ENCODE assay signal across 9 mouse cellular contexts in the genomic region with DNA sequence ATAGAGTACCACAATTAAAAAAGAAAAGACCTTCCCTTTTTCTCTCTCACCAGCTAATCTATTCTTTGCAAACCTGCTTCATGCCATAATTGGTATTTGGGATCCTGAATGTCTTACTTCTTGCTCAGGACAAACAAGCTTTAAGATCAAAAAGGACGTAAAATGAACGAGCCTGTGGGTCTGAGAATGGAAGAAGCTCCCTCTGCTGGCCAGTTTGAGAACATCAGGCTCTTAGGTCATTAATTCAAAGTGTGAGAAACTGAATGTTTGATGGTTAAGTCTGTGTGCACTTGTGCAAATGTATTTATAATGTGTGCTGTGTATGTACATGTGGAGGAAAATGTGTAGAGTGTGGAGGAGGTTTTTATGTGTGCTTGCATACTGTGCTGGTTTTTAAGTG. TPM values are rescaled to one million over a fixed set of nuclear protein-coding genes. Genes with fewer than 3 reads are reported as not detected.
DNase-seq lines count a peak whose midpoint lies in the region; ATAC-seq and TF ChIP-seq lines count a peak whose summit lies in the region.
"Had no signal": no experiment of that assay in that cellular context is flagged by ENCODE, and none has a peak within 500 bp of the region (broad histone marks: within the 10 kb centered on the region; RNA-seq: fewer than 3 reads in every experiment).

No protein-coding gene starts in this region.

- TF ChIP-seq RAD21 in MEL (IDR thresholded peaks at IDR 0.05; ENCODE audit: low read depth, low read length) = peak; percentile 58

- no peak for TF ChIP-seq EP300 in MEL (IDR thresholded peaks at IDR 0.05; ENCODE audit: low read depth in 1 of 2, low read length in 2 of 2)
- TF ChIP-seq EP300 in heart, postnatal 0 days (IDR thresholded peaks at IDR 0.05; ENCODE audit: low read depth) = no peak
- TF ChIP-seq EP300 in liver, embryonic 14.5 days (IDR thresholded peaks at IDR 0.05; ENCODE audit: low read depth) = no peak

- TF ChIP-seq POLR2A in MEL (IDR thresholded peaks at IDR 0.05; ENCODE audit: control insufficient read depth in 1 of 2, insufficient read depth in 1 of 2, low read depth in 1 of 2, low read length in 2 of 2, poor library complexity in 1 of 2) = no peak
- no peak for TF ChIP-seq POLR2A in bone marrow, adult 2 months (IDR thresholded peaks at IDR 0.05; ENCODE audit: borderline replicate concordance, control insufficient read depth, low read depth, low read length)

- H3K79me2 ChIP-seq in MEL (ENCODE audit: control insufficient read depth, insufficient read depth, low read length, poor library complexity) = no peaks in the 10 kb centered on the region

- H3K9me3 ChIP-seq in MEL (replicated peaks; ENCODE audit: insufficient read depth, low read length) = no peaks in the 10 kb centered on the region
- no peaks in the 10 kb centered on the region for H3K9me3 ChIP-seq in heart, postnatal 0 days (replicated peaks; ENCODE audit: control insufficient read depth, low read length)
- H3K9me3 ChIP-seq in liver, embryonic 14.5 days (ENCODE audit: control insufficient read depth, low read length) = no peaks in the 10 kb centered on the region
- H3K9me3 ChIP-seq: heart, embryonic 15.5 days; neural tube, embryonic 13.5 days had no signal

- H3K27ac ChIP-seq in MEL (ENCODE audit: control insufficient read depth, low read depth, low read length) = no peak overlapping the region
- no peak overlapping the region for H3K27ac ChIP-seq in bone marrow, adult 2 months (ENCODE audit: control insufficient read depth, insufficient read depth, low read depth, low read length, poor library complexity)
- H3K27ac ChIP-seq in heart, postnatal 0 days (ENCODE audit: low read depth) = no peak overlapping the region
- no peak overlapping the region for H3K27ac ChIP-seq in liver, embryonic 14.5 days
- H3K27ac ChIP-seq: heart, embryonic 15.5 days; neural tube, embryonic 13.5 days had no signal

- H3K27me3 ChIP-seq in MEL (ENCODE audit: control insufficient read depth in 1 of 2, insufficient read depth in 2 of 2, low read length in 2 of 2) = 0 out of 4 replicates have a peak, but pooled peaks cover 0 to 1% of the 10 kb centered on the region in 2 experiments
- H3K27me3 ChIP-seq in heart, postnatal 0 days (ENCODE audit: control insufficient read depth, insufficient read depth, low read length) = no peaks in the 10 kb centered on the region
- H3K27me3 ChIP-seq in liver, embryonic 14.5 days (ENCODE audit: control insufficient read depth, insufficient read depth, low read length) = no peaks in the 10 kb centered on the region
- no peaks in the 10 kb centered on the region for H3K27me3 ChIP-seq in splenic B cell, adult 2 months (ENCODE audit: control insufficient read depth, insufficient read depth, low read length, poor library complexity, severe bottlenecking)
- H3K27me3 ChIP-seq: heart, embryonic 15.5 days; neural tube, embryonic 13.5 days had no signal

- peak; percentile 8 for DNase-seq in left cerebral cortex, adult 11 months (ENCODE audit: low spot score)
- no peak for DNase-seq in left cerebral cortex, adult 8-10 months (ENCODE audit: low spot score in 2 of 2)
- peak; percentile 63 for DNase-seq in MEL (ENCODE audit: low read depth, low spot score)
- peak; percentile 21 for DNase-seq in heart, postnatal 0 days (ENCODE audit: low spot score)
- peak in 2 of 3 experiments; percentile 17 to 28 for DNase-seq in liver, embryonic 14.5 days (ENCODE audit: low read depth in 3 of 3, low spot score in 3 of 3)
- DNase-seq in splenic B cell, adult 2 months (ENCODE audit: low read depth, low spot score) = peak; percentile 75

- H3K4me1 ChIP-seq in MEL (ENCODE audit: control insufficient read depth in 1 of 2, insufficient read depth in 2 of 2, low read length in 2 of 2) = no peaks in the 10 kb centered on the region
- no peaks in the 10 kb centered on the region for H3K4me1 ChIP-seq in bone marrow, adult 2 months (ENCODE audit: control insufficient read depth, insufficient read depth, low read length)
- H3K4me1 ChIP-seq in heart, postnatal 0 days (ENCODE audit: control insufficient read depth, insufficient read depth) = no peaks in the 10 kb centered on the region
- peaks cover 0 to 2% of the 10 kb centered on the region in 2 experiments; a peak in 1 of 4 replicates for H3K4me1 ChIP-seq in liver, embryonic 14.5 days (replicated peaks; ENCODE audit: control insufficient read depth in 2 of 2, insufficient read depth in 2 of 2, low read length in 1 of 2)
- H3K4me1 ChIP-seq: heart, embryonic 15.5 days had no signal

- H3K4me3 ChIP-seq in MEL (ENCODE audit: control insufficient read depth in 1 of 2, insufficient read depth in 1 of 2, low read depth in 2 of 2, low read length in 2 of 2) = no peak overlapping the region
- H3K4me3 ChIP-seq in bone marrow, adult 2 months (replicated peaks; ENCODE audit: control insufficient read depth, low read depth, low read length) = no peak overlapping the region
- no peak overlapping the region for H3K4me3 ChIP-seq in heart, postnatal 0 days (ENCODE audit: low read depth, low read length)
- no peak overlapping the region for H3K4me3 ChIP-seq in liver, embryonic 14.5 days (ENCODE audit: insufficient read depth in 1 of 2, low read depth in 2 of 2, low read length in 2 of 2)
- H3K4me3 ChIP-seq: heart, embryonic 15.5 days; neural tube, embryonic 13.5 days had no signal

- no peak overlapping the region for H3K4me2 ChIP-seq in heart, postnatal 0 days (ENCODE audit: low read depth, low read length)
- H3K4me2 ChIP-seq in liver, embryonic 14.5 days (ENCODE audit: low read depth) = no peak overlapping the region
- H3K4me2 ChIP-seq: heart, embryonic 15.5 days; neural tube, embryonic 13.5 days had no signal

- H3K36me3 ChIP-seq in MEL (ENCODE audit: control insufficient read depth in 1 of 2, insufficient read depth in 2 of 2, low read length in 2 of 2) = no peaks in the 10 kb centered on the region
- H3K36me3 ChIP-seq in heart, postnatal 0 days (replicated peaks; ENCODE audit: control insufficient read depth, insufficient read depth, low read length) = no peaks in the 10 kb centered on the region
- no peaks in the 10 kb centered on the region for H3K36me3 ChIP-seq in liver, embryonic 14.5 days (replicated peaks; ENCODE audit: control insufficient read depth, insufficient read depth, low read depth)
- H3K36me3 ChIP-seq in splenic B cell, adult 2 months (ENCODE audit: control insufficient read depth, insufficient read depth, low read length, poor library complexity, severe bottlenecking) = no peaks in the 10 kb centered on the region
- H3K36me3 ChIP-seq: heart, embryonic 15.5 days; neural tube, embryonic 13.5 days had no signal

- WGBS in bone marrow, adult 2 months = 8% methylated on average over 2 of the region's 2 CpGs
- WGBS in heart, postnatal 0 days = 23% methylated on average over 2 of the region's 2 CpGs
- WGBS in liver, embryonic 14.5 days (ENCODE audit: insufficient replicate concordance) = 15% methylated on average over 2 of the region's 2 CpGs

- ATAC-seq in heart, postnatal 0 days (ENCODE audit: insufficient read depth, low read depth) = no peak
- no peak for ATAC-seq in liver, embryonic 14.5 days (ENCODE audit: insufficient read depth)

- no peak overlapping the region for H3K9ac ChIP-seq in MEL (ENCODE audit: control insufficient read depth, low read depth, low read length, poor library complexity, severe bottlenecking)
- no peak overlapping the region for H3K9ac ChIP-seq in heart, postnatal 0 days (replicated peaks; ENCODE audit: low read depth, low read length)
- H3K9ac ChIP-seq in liver, embryonic 14.5 days (replicated peaks) = no peak overlapping the region
- H3K9ac ChIP-seq: heart, embryonic 15.5 days; neural tube, embryonic 13.5 days had no signal

- peak; percentile 63 to 79 (median 69) for TF ChIP-seq CTCF in MEL (IDR thresholded peaks at IDR 0.05 in 2 of 3, conservative IDR thresholded peaks at IDR 0.05 in 1 of 3; ENCODE audit: control insufficient read depth in 1 of 3, insufficient read depth in 1 of 3, low read depth in 2 of 3, low read length in 3 of 3, poor library complexity in 1 of 3, severe bottlenecking in 1 of 3)
- 0 out of 2 replicates have a peak, but pooled peaks have one; percentile 11 for TF ChIP-seq CTCF in bone marrow, adult 2 months (IDR thresholded peaks at IDR 0.05; ENCODE audit: control insufficient read depth, insufficient read depth, low read length)
- TF ChIP-seq CTCF in heart, postnatal 0 days (IDR thresholded peaks at IDR 0.05; ENCODE audit: low read depth) = peak; percentile 60
- peak; percentile 74 for TF ChIP-seq CTCF in liver, embryonic 14.5 days (IDR thresholded peaks at IDR 0.05; ENCODE audit: low read depth)

RNA-seq across cellular contexts. Expression of gene Cyp4f15, which starts 5.0 kb away (rescaled TPM):
- total RNA-seq in left cerebral cortex, adult 8-10 months (2022) = 10 to 100 TPM; 14.8 to 20.4 (median 18.0) TPM
- total RNA-seq in MEL (2012; rRNA removed) = not detected in 2 replicates
- not detected for polyA plus RNA-seq in MEL (2012; ENCODE audit: insufficient read depth in 1 of 2, insufficient read length in 2 of 2, low read depth in 1 of 2, low replicate concordance in 2 of 2, missing spikeins in 1 of 2)
- 0.97 TPM in 1 of 2 replicates, not detected in the other for polyA plus RNA-seq in bone marrow, adult 2 months (2011; ENCODE audit: insufficient read depth, insufficient read length, low replicate concordance, missing spikeins)
- not detected in 2 replicates for total RNA-seq in heart, postnatal 0 days (2014; rRNA removed; ENCODE audit: low replicate concordance)
- polyA plus RNA-seq in heart, postnatal 0 days (2015; fragmentation: Nextera tagmentation; extraction: Ambion mirVana) = 0.12 TPM in 1 of 2 replicates, not detected in the other
- polyA plus RNA-seq in liver, embryonic 14.5 days (2012; rRNA removed) = 3.9 and 4.4 TPM in 2 replicates
- polyA plus RNA-seq in liver, embryonic 14.5 days (2014; fragmentation: Nextera tagmentation; extraction: Ambion mirVana) = 2.3 and 3.0 TPM in 2 replicates
- polyA plus RNA-seq: heart, embryonic 15.5 days had no signal

RNA-seq across cellular contexts. Expression of gene Cyp4f40, which starts 21.7 kb away (rescaled TPM):
- total RNA-seq in left cerebral cortex, adult 8-10 months (2022) = not detected
- total RNA-seq in MEL (2012; rRNA removed) = not detected in 2 replicates
- not detected for polyA plus RNA-seq in MEL (2012; ENCODE audit: insufficient read depth in 1 of 2, insufficient read length in 2 of 2, low read depth in 1 of 2, low replicate concordance in 2 of 2, missing spikeins in 1 of 2)
- polyA plus RNA-seq in bone marrow, adult 2 months (2011; ENCODE audit: insufficient read depth, insufficient read length, low replicate concordance, missing spikeins) = not detected in 2 replicates
- not detected in 2 replicates for total RNA-seq in heart, postnatal 0 days (2014; rRNA removed; ENCODE audit: low replicate concordance)
- polyA plus RNA-seq in heart, postnatal 0 days (2015; fragmentation: Nextera tagmentation; extraction: Ambion mirVana) = not detected in 2 replicates
- polyA plus RNA-seq in liver, embryonic 14.5 days (2012; rRNA removed) = not detected in 2 replicates
- not detected in 2 replicates for polyA plus RNA-seq in liver, embryonic 14.5 days (2014; fragmentation: Nextera tagmentation; extraction: Ambion mirVana)
- polyA plus RNA-seq: heart, embryonic 15.5 days; neural tube, embryonic 13.5 days had no signal

RNA-seq across cellular contexts. Expression of gene Cyp4f37, which starts 59.3 kb away (rescaled TPM):
- not detected for total RNA-seq in left cerebral cortex, adult 8-10 months (2022)
- not detected in 2 replicates for total RNA-seq in MEL (2012; rRNA removed)
- not detected for polyA plus RNA-seq in MEL (2012; ENCODE audit: insufficient read depth in 1 of 2, insufficient read length in 2 of 2, low read depth in 1 of 2, low replicate concordance in 2 of 2, missing spikeins in 1 of 2)
- not detected in 2 replicates for polyA plus RNA-seq in bone marrow, adult 2 months (2011; ENCODE audit: insufficient read depth, insufficient read length, low replicate concordance, missing spikeins)
- total RNA-seq in heart, postnatal 0 days (2014; rRNA removed; ENCODE audit: low replicate concordance) = not detected in 2 replicates
- polyA plus RNA-seq in heart, postnatal 0 days (2015; fragmentation: Nextera tagmentation; extraction: Ambion mirVana) = not detected in 2 replicates
- polyA plus RNA-seq in liver, embryonic 14.5 days (2012; rRNA removed) = not detected in 2 replicates
- not detected in 2 replicates for polyA plus RNA-seq in liver, embryonic 14.5 days (2014; fragmentation: Nextera tagmentation; extraction: Ambion mirVana)
- polyA plus RNA-seq: heart, embryonic 15.5 days had no signal

Comparison
In these comparisons a context has a peak if more than half of its experiments do, and no peak if none do; other contexts are left out.
1. DNase-seq: peak in left cerebral cortex, adult 11 months (single experiment), MEL (single experiment), heart, postnatal 0 days (single experiment), liver, embryonic 14.5 days (2 of 3) and splenic B cell, adult 2 months (single experiment); none in left cerebral cortex, adult 8-10 months (0 of 2).
2. CTCF ChIP-seq: peak in every context shown above with its lines; median percentile 74 in liver, embryonic 14.5 days; 69 in MEL; 60 in heart, postnatal 0 days; 11 in bone marrow, adult 2 months.